Mouse (Mus musculus): Measurements from ENCODE around the gene Ascl1.

Gene Ascl1

GRCm38 (mm10) chr10:87485721-87486620, 7.5 kb downstream of the Ascl1 start:
- DNase-seq (ENCODE audit: low spot score) = no peak

GRCm38 (mm10) chr10:87484831-87485720, 8.4 kb downstream of the Ascl1 start:
- DNase-seq (ENCODE audit: low spot score) = no peak

- no peak for DNase-seq (ENCODE audit: low spot score)
Measured at GRCm38 (mm10) chr10:87477895-87478294, 15.6 kb downstream of the Ascl1 start.

GRCm38 (mm10) chr10:87474971-87475370, 18.5 kb downstream of the Ascl1 start:
- DNase-seq (ENCODE audit: low spot score) = no peak

GRCm38 (mm10) chr10:87473475-87474131, 19.9 kb downstream of the Ascl1 start:
- no peak for DNase-seq (ENCODE audit: low spot score)

- no peak for DNase-seq (ENCODE audit: low spot score)
Measured at GRCm38 (mm10) chr10:87450777-87451176, 42.7 kb downstream of the Ascl1 start.

- DNase-seq (ENCODE audit: low spot score) = no peak
Measured at GRCm38 (mm10) chr10:87449368-87449767, 44.1 kb downstream of the Ascl1 start.

GRCm38 (mm10) chr10:87448257-87448656, 45.2 kb downstream of the Ascl1 start:
- DNase-seq (ENCODE audit: low spot score) = no peak

- DNase-seq (ENCODE audit: low spot score) = no peak
Measured at GRCm38 (mm10) chr10:87447754-87448095, 45.7 kb downstream of the Ascl1 start.

GRCm38 (mm10) chr10:87446829-87447753, 46.4 kb downstream of the Ascl1 start:
- DNase-seq (ENCODE audit: low spot score) = no peak

GRCm38 (mm10) chr10:87446139-87446828, 47.2 kb downstream of the Ascl1 start:
- no peak for DNase-seq (ENCODE audit: low spot score)
